In genomic region chr8:71526272-71526671, GRCm38 (mm10) we compare ENCODE assay signal across 15 mouse cellular contexts. TPM values are rescaled to one million over a fixed set of nuclear protein-coding genes. Genes with fewer than 3 reads are reported as not detected.
A peak's percentile ranks its signal among the peaks of the same experiment; 100 is the strongest.
DNase-seq lines count a peak whose midpoint lies in the region; ATAC-seq and TF ChIP-seq lines count a peak whose summit lies in the region.
"Had no signal": no experiment of that assay in that cellular context is flagged by ENCODE, and none has a peak within 500 bp of the region (broad histone marks: within the 10 kb centered on the region; RNA-seq: fewer than 3 reads in every experiment).

No protein-coding gene starts in this region.

- no peaks in the 10 kb centered on the region for H3K9me3 ChIP-seq in liver, embryonic 11.5 days (ENCODE audit: control insufficient read depth, low read length)
- no peaks in the 10 kb centered on the region for H3K9me3 ChIP-seq in liver, embryonic 13.5 days (replicated peaks)
- H3K9me3 ChIP-seq: neural tube, embryonic 12.5 days had no signal

- no peak for ATAC-seq in liver, embryonic 11.5 days (replicated peaks; ENCODE audit: low FRiP score)
- ATAC-seq in liver, embryonic 13.5 days (ENCODE audit: low read depth): no peak
- ATAC-seq in cerebellum, adult (ENCODE audit: insufficient number of reproducible peaks, low FRiP score, low TSS enrichment): no peak
- ATAC-seq: activated CD4-positive, CD25-positive, alpha-beta regulatory T cell, adult 4 months; inflammation-experienced regulatory T-cells, adult 6 months had no signal

- H3K4me3 ChIP-seq in liver, adult 2 months (ENCODE audit: insufficient read depth, low read depth, low read length): no peak overlapping the region
- H3K4me3 ChIP-seq in liver, embryonic 11.5 days (ENCODE audit: low read depth, low read length): no peak overlapping the region
- H3K4me3 ChIP-seq in bone marrow macrophage, adult 2 months (ENCODE audit: insufficient read depth, low read length): no peak overlapping the region
- no peak overlapping the region for H3K4me3 ChIP-seq in liver, embryonic 13.5 days (replicated peaks)
- H3K4me3 ChIP-seq: neural tube, embryonic 12.5 days had no signal

- TF ChIP-seq POLR2A in liver, adult 2 months (IDR thresholded peaks at IDR 0.05; ENCODE audit: extremely low read depth, insufficient read depth, low read length): no peak
- TF ChIP-seq POLR2A in bone marrow macrophage, adult 2 months (IDR thresholded peaks at IDR 0.05; ENCODE audit: borderline replicate concordance, low read depth, low read length): no peak

- peak overlapping the region; percentile 44; the same call in 1 of the 2 replicates for H3K27ac ChIP-seq in liver, adult 2 months (replicated peaks; ENCODE audit: insufficient read depth, low read depth, low read length)
- H3K27ac ChIP-seq in liver, embryonic 11.5 days (ENCODE audit: low read depth, low read length): no peak overlapping the region
- H3K27ac ChIP-seq in bone marrow macrophage, adult 2 months (ENCODE audit: insufficient read depth, low read depth, low read length): peak overlapping the region; percentile 59
- H3K27ac ChIP-seq in liver, embryonic 13.5 days: peak overlapping the region; percentile 24; the same call in 1 of the 2 replicates
- H3K27ac ChIP-seq: neural tube, embryonic 12.5 days had no signal

- intact Hi-C loops in heart, postnatal 25 days (cut with DNase I): no loop called here

- H3K79me2 ChIP-seq in liver, adult 2 months (ENCODE audit: control insufficient read depth, insufficient read depth, low read length): no peaks in the 10 kb centered on the region

- no peak overlapping the region for H3K9ac ChIP-seq in liver, adult 2 months (ENCODE audit: low read depth, low read length)
- H3K9ac ChIP-seq in liver, embryonic 11.5 days (ENCODE audit: low read depth, low read length): no peak overlapping the region
- H3K9ac ChIP-seq in liver, embryonic 13.5 days: no peak overlapping the region

- TF ChIP-seq CTCF in liver, adult 2 months (IDR thresholded peaks at IDR 0.05; ENCODE audit: low read depth, low read length): no peak
- TF ChIP-seq CTCF in bone marrow macrophage, adult 2 months (IDR thresholded peaks at IDR 0.05; ENCODE audit: low read depth, low read length): no peak

- DNase-seq in heart, adult 11 months: peak; percentile 91
- no peak for DNase-seq in heart, postnatal 25 days (ENCODE audit: low spot score)
- DNase-seq in liver, adult 2 months (ENCODE audit: extremely low read depth, low read depth, low spot score): no peak
- DNase-seq in liver, embryonic 11.5 days (ENCODE audit: low spot score): no peak
- DNase-seq in liver, embryonic 13.5 days: no peak
- no peak for DNase-seq in frontal cortex, postnatal 10 days (ENCODE audit: low spot score in 2 of 2)
- DNase-seq: thymus, postnatal 25 days had no signal

- H3K27me3 ChIP-seq in liver, adult 2 months (ENCODE audit: control insufficient read depth, insufficient read depth, low read length): no peaks in the 10 kb centered on the region
- peaks cover 26% of the 10 kb centered on the region for H3K27me3 ChIP-seq in liver, embryonic 11.5 days (replicated peaks; ENCODE audit: control insufficient read depth, insufficient read depth, low read length)
- H3K27me3 ChIP-seq in liver, embryonic 13.5 days: peaks cover 38% of the 10 kb centered on the region

- no peak overlapping the region for H3K4me2 ChIP-seq in liver, embryonic 11.5 days
- H3K4me2 ChIP-seq in liver, embryonic 13.5 days: no peak overlapping the region

- WGBS in liver, adult 2 months: 40% methylated on average over 6 of the region's 6 CpGs
- 9% methylated on average over 6 of the region's 6 CpGs for WGBS in liver, embryonic 11.5 days
- 10% methylated on average over 6 of the region's 6 CpGs for WGBS in liver, embryonic 13.5 days (ENCODE audit: insufficient replicate concordance)

- no peaks in the 10 kb centered on the region; the same call in 1 of the 2 replicates for H3K4me1 ChIP-seq in liver, adult 2 months (ENCODE audit: control insufficient read depth, insufficient read depth, low read length)
- peaks cover 14% of the 10 kb centered on the region for H3K4me1 ChIP-seq in liver, embryonic 11.5 days (replicated peaks; ENCODE audit: control insufficient read depth, insufficient read depth, low read length)
- H3K4me1 ChIP-seq in bone marrow macrophage, adult 2 months (ENCODE audit: control insufficient read depth, insufficient read depth, low read length): peaks cover 53% of the 10 kb centered on the region
- H3K4me1 ChIP-seq in liver, embryonic 13.5 days (replicated peaks): peaks cover 26% of the 10 kb centered on the region

- no peaks in the 10 kb centered on the region for H3K36me3 ChIP-seq in liver, adult 2 months (ENCODE audit: control insufficient read depth, insufficient read depth, low read length)
- H3K36me3 ChIP-seq in liver, embryonic 11.5 days (ENCODE audit: control insufficient read depth, insufficient read depth, low read length): no peaks in the 10 kb centered on the region
- no peaks in the 10 kb centered on the region for H3K36me3 ChIP-seq in liver, embryonic 13.5 days
- H3K36me3 ChIP-seq: neural tube, embryonic 12.5 days had no signal

RNA-seq across cellular contexts. Expression of gene Ccdc194, which starts 0.8 kb away (rescaled TPM):
- total RNA-seq in heart, postnatal 25 days (2021): under 1 TPM in 1 of 2 experiments, not detected in 1; 0.14 TPM
- total RNA-seq in liver, adult 2 months (2014; rRNA removed): not detected in 2 replicates
- 0.05 TPM in 1 of 2 replicates, not detected in the other for polyA plus RNA-seq in liver, adult 2 months (2012; rRNA removed)
- 0.16 and 0.44 TPM in 2 replicates for polyA plus RNA-seq in liver, embryonic 11.5 days (2014; fragmentation: Nextera tagmentation; extraction: Ambion mirVana)
- polyA plus RNA-seq in bone marrow macrophage, adult 2 months (2012; ENCODE audit: insufficient read depth, insufficient read length, missing spikeins): 0.40 TPM in 1 of 2 replicates, not detected in the other
- 0.15 TPM in 2 replicates for polyA plus RNA-seq in liver, embryonic 13.5 days (2015; fragmentation: Nextera tagmentation; extraction: Ambion mirVana)
- total RNA-seq: gastrocnemius, adult 18-20 months; megakaryocyte-erythroid progenitor cell, adult 5-6 weeks had no signal
- polyA plus RNA-seq: activated CD4-positive, CD25-positive, alpha-beta regulatory T cell, adult 4 months; cortical plate, adult 2 months; inflammation-experienced regulatory T-cells, adult 6 months had no signal

RNA-seq across cellular contexts. Expression of gene Bst2, which starts 11.0 kb away (rescaled TPM):
- 10 to 100 TPM; 17.4 to 22.8 TPM for total RNA-seq in heart, postnatal 25 days (2021)
- 603 and 678 TPM in 2 replicates for total RNA-seq in liver, adult 2 months (2014; rRNA removed)
- polyA plus RNA-seq in liver, adult 2 months (2012; rRNA removed): 798 and 871 TPM in 2 replicates
- polyA plus RNA-seq in liver, embryonic 11.5 days (2014; fragmentation: Nextera tagmentation; extraction: Ambion mirVana): 21.9 and 24.0 TPM in 2 replicates
- polyA plus RNA-seq in bone marrow macrophage, adult 2 months (2012; ENCODE audit: insufficient read depth, insufficient read length, missing spikeins): 358 and 369 TPM in 2 replicates
- polyA plus RNA-seq in liver, embryonic 13.5 days (2015; fragmentation: Nextera tagmentation; extraction: Ambion mirVana): 34.1 and 36.0 TPM in 2 replicates

RNA-seq across cellular contexts. Expression of gene Plvap, which starts 14.7 kb away (rescaled TPM):
- total RNA-seq in heart, postnatal 25 days (2021): 10 to 100 TPM; 26.6 to 35.3 TPM
- 15.3 and 22.8 TPM in 2 replicates for total RNA-seq in liver, adult 2 months (2014; rRNA removed)
- 128 and 132 TPM in 2 replicates for polyA plus RNA-seq in liver, adult 2 months (2012; rRNA removed)
- 56.0 and 57.3 TPM in 2 replicates for polyA plus RNA-seq in liver, embryonic 11.5 days (2014; fragmentation: Nextera tagmentation; extraction: Ambion mirVana)
- polyA plus RNA-seq in bone marrow macrophage, adult 2 months (2012; ENCODE audit: insufficient read depth, insufficient read length, missing spikeins): not detected in 2 replicates
- 24.3 and 28.4 TPM in 2 replicates for polyA plus RNA-seq in liver, embryonic 13.5 days (2015; fragmentation: Nextera tagmentation; extraction: Ambion mirVana)
- polyA plus RNA-seq: activated CD4-positive, CD25-positive, alpha-beta regulatory T cell, adult 4 months; inflammation-experienced regulatory T-cells, adult 6 months had no signal

RNA-seq across cellular contexts. Expression of gene Mvb12a, which starts 16.4 kb away (rescaled TPM):
- total RNA-seq in heart, postnatal 25 days (2021): 10 to 100 TPM; 27.0 to 31.1 TPM
- 98.9 and 105 TPM in 2 replicates for total RNA-seq in liver, adult 2 months (2014; rRNA removed)
- polyA plus RNA-seq in liver, adult 2 months (2012; rRNA removed): 164 and 165 TPM in 2 replicates
- polyA plus RNA-seq in liver, embryonic 11.5 days (2014; fragmentation: Nextera tagmentation; extraction: Ambion mirVana): 68.1 and 71.0 TPM in 2 replicates
- polyA plus RNA-seq in bone marrow macrophage, adult 2 months (2012; ENCODE audit: insufficient read depth, insufficient read length, missing spikeins): 64.5 and 65.3 TPM in 2 replicates
- 30.4 and 33.9 TPM in 2 replicates for polyA plus RNA-seq in liver, embryonic 13.5 days (2015; fragmentation: Nextera tagmentation; extraction: Ambion mirVana)

RNA-seq across cellular contexts. Expression of gene Tmem221, which starts 32.4 kb away (rescaled TPM):
- total RNA-seq in heart, postnatal 25 days (2021): under 1 TPM; 0.31 to 0.36 TPM
- total RNA-seq in liver, adult 2 months (2014; rRNA removed): 0.46 and 0.47 TPM in 2 replicates
- 0.14 and 0.55 TPM in 2 replicates for polyA plus RNA-seq in liver, adult 2 months (2012; rRNA removed)
- 0.53 and 1.1 TPM in 2 replicates for polyA plus RNA-seq in liver, embryonic 11.5 days (2014; fragmentation: Nextera tagmentation; extraction: Ambion mirVana)
- polyA plus RNA-seq in bone marrow macrophage, adult 2 months (2012; ENCODE audit: insufficient read depth, insufficient read length, missing spikeins): 15.9 and 17.7 TPM in 2 replicates
- 0.53 and 0.66 TPM in 2 replicates for polyA plus RNA-seq in liver, embryonic 13.5 days (2015; fragmentation: Nextera tagmentation; extraction: Ambion mirVana)
- total RNA-seq: gastrocnemius, adult 18-20 months; megakaryocyte-erythroid progenitor cell, adult 5-6 weeks had no signal

Comparison
In these comparisons a context has a peak if more than half of its experiments do, and no peak if none do; other contexts are left out.
1. RNA of gene Plvap, which starts 14.7 kb away (polyA plus RNA-seq): 128 to 132 TPM in liver, adult 2 months, 56.0 to 57.3 TPM in liver, embryonic 11.5 days and 24.3 to 28.4 TPM in liver, embryonic 13.5 days; not detected in bone marrow macrophage, adult 2 months; every median in the first group is over 10 times any median in the second.